Mouse (Mus musculus): Measurements from ENCODE around the gene Eri3.

The Eri3 gene

DNA sequence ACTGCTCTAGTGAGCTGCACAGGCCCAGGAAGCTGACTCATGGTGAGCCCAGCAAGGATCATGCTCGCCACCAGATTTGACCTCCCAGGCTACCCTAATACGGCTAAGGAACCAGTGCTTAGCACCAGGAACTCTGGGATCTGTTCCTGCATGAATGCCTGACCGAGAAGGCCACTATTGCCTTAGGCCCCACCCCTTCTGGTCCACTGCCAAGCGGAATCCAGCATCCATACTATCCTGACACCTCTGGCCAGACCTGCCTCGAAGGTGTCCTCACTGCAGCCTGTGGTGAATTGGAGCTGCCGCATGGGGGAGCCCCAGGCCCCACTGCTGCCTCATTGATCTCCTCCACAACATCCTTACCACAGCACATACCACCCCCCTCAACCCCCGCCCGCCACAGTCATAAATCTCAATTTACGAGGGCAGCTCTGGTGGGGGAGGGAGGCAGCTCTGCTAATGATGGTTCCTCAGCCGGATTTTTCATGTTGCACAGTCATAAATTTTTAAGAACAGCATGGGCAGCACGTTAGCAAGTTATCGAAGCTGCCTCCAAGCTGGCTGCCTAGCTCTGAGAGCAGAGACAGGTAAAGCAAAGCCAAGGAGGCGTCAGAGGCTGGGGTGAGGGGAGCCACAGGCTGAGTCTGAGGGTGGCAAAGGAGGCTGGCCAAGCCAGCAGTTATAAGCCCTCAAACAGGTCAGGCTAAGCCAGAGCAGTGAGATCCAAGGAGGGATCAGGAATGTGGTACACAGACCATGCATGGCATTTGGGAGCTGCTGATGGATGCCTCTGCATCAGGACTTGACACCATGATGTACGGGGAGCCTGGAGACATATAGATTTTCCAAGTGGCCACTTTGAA lies 108.6 kb downstream of the Eri3 start:
- DNase-seq (ENCODE audit: low spot score in 2 of 2) = peak; percentile 18 to 47

DNA sequence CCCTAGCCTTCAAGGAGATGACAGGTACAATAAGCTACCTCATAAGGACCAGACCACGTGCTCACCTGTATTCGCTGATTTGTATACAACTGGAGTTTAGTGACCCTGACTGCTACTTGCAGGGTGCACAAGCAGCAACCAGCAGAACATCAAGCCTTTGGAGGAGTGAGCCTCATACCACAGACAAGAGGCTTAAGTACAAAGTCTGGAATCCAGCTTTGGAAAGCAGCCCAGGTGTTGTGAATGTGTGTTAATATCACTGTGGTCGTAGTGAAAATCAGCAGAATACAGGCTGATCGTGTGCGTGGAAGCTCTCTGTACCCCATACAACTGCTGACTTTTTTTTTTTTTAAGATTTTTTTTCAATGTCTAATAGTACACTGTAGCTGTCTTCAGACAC lies 109.8 kb downstream of the Eri3 start:
- DNase-seq (ENCODE audit: low spot score in 2 of 2) = no peak

DNA sequence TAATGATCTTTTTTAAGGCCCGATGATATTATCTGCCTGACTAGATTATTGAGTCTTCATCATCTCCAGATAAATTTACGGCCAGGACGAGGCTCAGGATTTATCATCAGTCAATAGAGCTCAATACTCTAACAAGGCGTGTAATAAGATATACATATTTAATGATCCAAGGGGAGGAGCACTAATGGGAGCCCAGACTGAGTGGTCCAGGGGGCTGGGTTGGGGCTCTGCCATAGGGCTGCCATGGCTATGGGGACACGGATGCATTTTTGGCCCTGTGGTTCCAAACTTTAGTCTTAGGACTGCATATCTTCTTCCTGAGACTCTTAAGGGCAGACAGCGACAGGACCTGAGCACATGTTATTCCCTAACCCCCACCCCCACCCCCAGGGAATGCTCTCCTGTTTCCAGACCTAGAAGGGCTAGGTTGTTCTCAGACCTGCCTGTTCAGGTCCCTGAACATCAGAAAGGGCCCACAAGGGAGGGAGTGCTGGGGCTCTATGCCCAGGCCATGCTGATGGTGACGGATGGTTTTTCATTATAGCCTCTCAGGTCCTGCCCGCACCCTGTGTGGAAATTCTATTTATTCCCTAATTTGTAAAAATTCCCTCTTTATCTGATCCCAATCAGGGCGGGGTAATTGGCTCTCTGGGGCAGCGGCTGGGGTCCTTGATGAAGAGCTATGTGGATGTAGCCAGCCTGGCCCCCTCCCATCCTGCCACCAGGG lies 114.4 kb downstream of the Eri3 start:
- DNase-seq (ENCODE audit: low spot score in 2 of 2) = no peak

DNA sequence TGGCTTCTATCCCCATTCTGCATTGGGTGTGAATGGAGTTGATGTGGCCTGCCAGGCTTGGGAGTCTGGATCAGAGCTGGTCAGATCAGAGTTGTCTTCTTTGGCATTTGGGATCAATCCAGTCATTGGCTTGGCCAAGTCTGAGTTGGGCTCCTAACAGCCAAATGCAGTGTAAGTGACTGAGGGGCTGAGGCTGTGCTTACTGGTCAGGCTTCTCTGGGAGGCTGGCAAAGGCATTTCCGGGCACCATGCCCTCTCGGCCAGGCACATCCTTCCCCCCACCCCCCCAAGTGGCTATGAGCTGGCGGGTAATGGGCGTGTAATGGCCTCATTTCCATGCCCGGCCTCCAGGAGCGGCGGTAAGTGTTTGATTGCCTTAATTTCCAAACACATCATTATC lies 115.4 kb downstream of the Eri3 start:
- no peak for DNase-seq (ENCODE audit: low spot score in 2 of 2)

DNA sequence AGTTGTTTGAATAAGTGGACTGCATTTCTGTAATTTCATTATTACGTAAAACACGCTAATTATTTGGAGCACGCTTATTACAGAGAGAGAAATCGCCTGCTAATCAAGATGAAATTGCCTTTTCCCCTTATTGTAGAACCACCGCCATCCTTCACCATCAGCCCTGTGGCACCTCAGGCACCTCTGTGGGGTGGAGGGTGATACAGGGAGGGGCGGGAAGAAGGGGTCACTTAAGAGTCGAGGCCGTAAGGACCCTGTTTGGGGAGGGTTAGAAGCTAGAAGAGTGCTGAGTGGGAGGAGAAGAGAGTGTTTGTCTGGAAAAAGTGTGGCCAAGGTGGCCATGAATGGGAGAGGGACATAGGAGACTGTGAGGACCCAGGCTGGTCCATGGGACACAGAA lies 115.9 kb downstream of the Eri3 start:
- no peak for DNase-seq (ENCODE audit: low spot score in 2 of 2)

DNA sequence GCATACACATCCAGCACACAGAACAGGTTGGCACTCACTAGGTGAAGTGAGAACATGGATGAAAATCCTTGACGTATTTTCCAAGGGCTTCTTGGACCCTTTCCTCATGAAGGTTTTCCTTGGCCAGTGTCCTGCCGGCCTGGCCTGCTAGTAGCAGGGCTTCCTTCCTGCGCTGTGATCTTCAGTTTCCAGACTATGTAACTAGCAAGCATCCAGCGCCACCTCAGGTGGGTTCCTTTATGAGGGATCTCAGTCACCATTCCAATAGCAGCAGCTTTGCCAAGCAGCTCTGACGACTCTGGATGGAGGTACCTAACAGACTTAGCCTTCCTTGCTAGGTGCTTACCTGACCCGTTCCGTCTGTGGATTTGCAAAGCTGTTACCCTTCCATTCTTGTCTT lies 119.7 kb downstream of the Eri3 start:
- no peak for DNase-seq (ENCODE audit: low spot score in 2 of 2)

DNA sequence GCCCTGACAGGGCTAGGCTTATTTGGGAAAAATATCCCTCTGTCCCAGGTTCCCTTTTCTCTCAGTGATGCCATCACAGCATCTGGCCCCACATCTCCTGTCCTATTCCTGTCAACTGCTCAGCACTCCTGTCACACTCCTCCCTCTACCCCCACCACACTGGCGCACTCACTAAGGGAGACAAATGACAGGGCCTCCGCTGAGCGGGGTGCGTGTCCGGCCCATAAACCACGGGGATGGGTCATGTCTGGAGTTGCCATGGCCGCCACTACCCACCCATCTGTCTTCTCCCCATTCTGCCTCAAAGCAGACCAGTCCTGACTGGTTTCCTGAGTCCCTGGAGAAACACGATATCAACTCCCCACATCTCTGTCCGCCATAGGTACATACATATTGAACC lies 121.9 kb downstream of the Eri3 start:
- DNase-seq (ENCODE audit: low spot score in 2 of 2) = no peak

DNA sequence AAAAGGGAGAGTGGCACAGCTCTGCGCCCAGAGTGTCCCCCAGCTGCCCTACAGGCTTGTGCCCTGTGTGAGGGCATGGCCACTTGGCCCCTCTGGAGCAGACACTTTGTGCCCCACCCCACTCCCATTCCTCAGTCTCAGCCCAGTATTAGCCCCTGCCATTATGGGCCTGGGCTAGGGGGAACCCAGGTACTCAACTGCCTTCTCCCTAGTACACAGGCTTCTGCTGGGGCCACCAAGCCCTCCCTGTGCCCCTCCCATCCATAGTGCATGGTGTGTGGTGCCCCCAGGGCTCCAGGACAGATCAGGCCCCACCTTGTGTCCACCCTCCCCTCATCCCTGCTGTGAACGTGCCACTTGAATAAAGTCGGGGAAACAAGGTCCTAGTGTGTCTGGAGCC lies 123.7 kb downstream of the Eri3 start:
- DNase-seq (ENCODE audit: low spot score in 2 of 2) = no peak

DNA sequence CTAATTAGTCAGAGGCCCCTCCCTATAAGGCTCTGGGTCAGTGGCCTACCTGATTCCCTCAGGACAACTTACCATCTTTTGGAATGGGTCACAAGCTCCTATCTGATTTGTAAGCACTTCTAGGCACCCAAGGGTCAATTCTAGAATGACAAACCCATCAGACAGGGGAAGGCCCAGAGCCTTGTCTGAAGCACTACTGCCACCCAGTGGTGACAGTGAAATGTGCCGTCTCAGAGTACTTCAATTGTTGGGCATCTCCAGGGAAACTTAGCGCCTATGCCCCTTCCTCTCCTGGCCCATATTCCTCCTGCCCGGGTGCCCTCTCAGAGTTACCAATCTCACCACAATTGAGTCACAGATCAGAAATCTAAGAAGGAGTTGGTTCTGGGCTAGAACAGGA lies 126.7 kb downstream of the Eri3 start:
- DNase-seq (ENCODE audit: low spot score in 2 of 2) = peak; percentile 62 to 65

DNA sequence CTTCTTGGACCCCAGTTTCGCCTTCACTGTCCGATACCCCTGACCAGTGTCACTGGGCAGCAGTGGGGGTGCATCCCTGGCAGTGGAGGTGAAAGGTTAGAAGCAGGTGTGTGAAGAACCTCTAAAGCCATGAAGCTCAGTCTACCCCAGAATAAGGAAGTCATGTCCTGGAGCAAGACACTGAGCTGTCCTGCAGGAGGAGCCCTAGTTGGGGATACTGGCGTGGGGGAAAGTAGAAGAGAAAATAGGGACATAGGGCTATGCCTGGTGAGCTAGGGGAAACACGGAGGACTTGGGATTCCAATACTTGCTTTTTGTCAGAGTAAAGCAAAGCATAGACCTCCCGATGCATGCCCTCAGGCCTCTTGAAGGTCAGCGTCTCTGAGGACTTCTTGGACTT lies 130.8 kb downstream of the Eri3 start:
- no peak for DNase-seq (ENCODE audit: low spot score in 2 of 2)

DNA sequence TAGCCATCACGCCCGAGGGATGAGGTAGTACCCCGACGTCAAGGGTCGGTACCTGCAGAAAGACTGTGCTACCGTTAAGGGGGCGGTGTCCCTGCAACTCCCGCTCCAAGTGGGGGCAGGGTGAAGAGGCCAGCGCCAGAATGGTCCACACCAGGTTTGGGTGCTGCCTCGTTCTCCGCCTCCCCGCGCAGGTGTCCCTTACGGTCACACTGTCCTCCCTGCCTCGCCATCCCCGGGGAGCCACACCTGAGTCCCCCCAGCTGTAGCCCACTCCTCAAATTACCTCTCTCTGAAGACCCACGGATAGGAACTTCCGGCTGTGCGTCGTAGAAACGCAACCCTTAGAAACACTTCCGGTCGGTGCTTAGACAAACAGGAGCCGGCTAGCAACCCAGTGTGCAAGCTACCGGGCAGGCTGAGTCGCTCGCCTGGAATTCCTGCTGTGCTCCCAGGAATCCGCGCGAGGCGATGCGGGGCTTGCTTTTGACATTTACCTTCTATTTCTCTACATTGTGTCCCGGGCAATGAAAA lies 131.8 kb downstream of the Eri3 start, which contains the start of gene Dmap1:
Dmap1 (minus strand) TSS at position 343 of the 531 bp plus-strand sequence.
- DNase-seq (ENCODE audit: low spot score in 2 of 2) = peak; percentile 75 to 81

DNA sequence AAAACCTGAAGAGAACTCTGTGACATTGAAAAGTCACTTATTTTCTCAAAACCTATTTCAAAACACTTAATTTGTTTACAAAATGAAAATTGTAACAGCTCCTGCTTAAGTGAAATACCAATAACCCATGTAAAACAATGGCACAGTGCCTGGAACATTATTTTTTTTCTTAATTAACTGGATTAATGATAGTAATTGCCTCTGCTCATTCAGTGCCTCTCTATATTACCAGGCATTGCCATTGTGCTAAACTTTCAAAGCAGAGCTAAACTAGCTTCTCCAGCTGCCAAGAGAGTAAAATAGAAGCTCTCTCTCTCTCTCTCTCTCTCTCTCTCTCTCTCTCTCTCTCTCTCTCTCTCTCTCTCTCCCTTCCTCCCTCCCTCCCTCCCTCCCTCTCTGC lies 132.3 kb downstream of the Eri3 start:
- DNase-seq (ENCODE audit: low spot score in 2 of 2) = no peak

DNA sequence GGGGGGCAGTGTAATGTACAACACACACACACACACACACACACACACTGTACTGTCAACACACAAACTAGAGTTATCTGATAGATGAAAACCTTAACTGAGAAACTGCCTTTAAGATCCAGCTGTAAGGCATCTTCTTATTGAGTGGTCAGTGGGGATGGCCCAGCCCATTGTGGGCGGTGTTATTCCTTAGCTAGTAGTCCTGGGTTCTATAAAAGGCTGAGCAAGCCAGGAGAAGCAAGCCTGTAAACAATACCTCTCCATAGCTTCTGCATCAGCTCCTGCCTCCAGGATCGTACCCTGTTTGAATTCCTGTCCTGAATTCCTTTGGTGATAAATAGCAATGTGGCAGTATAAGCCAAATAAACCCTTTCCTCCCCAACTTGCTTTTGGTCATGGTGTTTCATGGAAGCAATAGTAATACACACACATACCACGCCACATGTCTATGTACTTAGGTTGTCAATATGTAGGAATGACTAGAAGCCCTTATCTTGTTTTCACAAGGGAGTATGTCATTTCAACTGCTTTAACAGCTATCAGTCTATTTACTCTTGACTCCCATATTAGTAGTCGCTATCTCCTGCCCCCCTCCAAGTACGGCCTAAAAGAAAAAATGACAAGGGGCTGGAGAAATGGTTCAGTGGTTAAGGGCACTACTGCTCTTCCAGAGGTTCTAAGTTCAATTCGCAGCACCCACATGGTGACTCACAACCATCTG lies 133.0 kb downstream of the Eri3 start:
- DNase-seq (ENCODE audit: low spot score in 2 of 2) = no peak

DNA sequence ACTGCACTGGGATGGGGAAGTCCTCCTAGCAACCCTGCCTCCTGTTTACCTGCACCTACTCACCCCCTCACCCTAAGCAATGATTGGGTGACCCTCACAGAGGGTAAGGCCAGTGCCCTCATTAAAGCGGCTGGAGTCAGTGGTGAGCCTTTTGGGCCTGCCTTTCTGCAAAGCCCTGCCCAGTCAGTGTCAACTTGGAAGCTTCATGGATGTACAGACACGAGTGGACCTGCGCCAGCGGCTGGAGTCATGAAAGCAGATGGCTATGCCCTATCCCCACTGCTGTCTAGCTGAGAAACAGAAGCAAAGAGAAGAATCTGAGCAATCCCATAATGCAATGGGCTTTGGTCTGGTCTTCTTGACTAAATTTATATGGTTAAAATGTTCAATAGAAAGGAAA lies 136.2 kb downstream of the Eri3 start:
- DNase-seq (ENCODE audit: low spot score in 2 of 2) = no peak

DNA sequence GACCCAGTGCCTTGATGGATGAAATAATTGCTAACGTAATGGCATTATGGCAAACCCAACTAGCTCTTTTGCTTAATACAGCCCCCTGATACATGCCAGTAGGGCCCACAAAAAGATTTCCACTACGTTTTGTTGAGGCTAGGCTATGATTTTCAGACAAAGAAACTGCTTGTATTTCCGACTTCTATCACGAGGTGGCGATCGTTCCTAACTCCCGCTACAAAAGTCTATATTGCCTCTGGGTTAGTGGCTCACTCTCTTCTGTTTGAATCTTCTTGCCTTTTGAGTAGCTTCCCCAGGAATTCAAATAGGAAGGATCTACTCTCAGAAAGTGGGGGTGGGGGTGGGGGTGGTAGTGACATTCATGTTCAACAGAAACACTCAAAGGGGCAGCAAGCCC lies 155.2 kb downstream of the Eri3 start:
- peak; percentile 36 to 43 for DNase-seq (ENCODE audit: low spot score in 2 of 2)

DNA sequence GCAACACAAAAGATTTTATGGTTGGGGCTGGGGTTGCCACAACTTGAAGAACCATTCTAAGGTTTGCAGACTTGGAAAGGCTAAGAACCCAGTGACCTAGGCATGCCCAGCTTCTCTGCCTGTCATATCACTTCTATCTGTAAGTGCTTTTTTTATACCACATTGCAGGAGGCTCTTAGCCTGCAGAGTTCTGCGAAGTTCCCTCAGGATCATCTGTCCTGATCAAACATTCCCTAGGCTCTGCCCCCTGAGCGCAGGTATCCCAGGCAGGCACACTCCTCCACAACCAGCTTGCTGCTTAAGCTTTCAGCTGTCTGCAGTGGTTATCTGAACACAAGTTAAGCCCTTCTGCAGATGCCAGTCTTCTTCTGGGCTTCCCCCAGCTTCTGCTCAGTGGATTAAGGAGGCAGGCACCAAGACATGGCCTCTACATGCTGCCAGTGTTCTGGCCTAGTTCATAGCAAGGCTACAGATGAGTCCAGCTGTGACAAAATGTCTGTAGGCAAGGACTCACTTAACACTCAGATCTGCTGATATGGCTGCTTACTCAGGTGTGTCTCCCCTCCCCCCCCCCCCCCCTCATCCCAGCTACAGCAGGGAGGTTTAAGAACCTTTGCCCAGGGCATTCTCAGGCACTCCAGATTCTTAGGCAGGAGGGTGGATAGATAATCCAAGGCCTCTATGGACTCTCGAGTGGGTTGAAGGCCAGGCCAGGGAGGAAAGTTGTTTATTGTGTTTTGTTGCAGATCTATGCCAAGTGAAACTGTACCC lies 158.8 kb downstream of the Eri3 start:
- peak in 1 of 2 experiments; percentile 9 for DNase-seq (ENCODE audit: low spot score in 2 of 2)

DNA sequence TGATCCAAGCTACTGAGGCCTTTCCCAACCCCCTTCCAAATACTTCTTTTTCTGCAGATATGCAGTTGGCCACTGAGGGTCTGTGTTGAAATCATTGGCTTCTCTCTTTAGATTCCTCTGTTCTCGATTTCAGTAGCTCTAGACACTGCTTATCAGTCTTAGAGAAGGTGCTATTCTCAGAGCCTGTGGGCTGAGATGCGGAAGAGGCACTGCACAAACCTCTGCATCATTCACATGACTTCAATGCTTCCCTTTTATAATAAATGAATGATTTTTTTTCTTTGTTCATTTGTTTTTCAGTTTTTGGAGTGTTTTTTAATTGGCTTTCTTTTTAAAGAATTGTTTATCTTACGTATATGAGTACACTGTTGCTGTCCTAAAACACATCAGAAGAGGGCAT lies 162.1 kb downstream of the Eri3 start:
- DNase-seq (ENCODE audit: low spot score in 2 of 2) = no peak

DNA sequence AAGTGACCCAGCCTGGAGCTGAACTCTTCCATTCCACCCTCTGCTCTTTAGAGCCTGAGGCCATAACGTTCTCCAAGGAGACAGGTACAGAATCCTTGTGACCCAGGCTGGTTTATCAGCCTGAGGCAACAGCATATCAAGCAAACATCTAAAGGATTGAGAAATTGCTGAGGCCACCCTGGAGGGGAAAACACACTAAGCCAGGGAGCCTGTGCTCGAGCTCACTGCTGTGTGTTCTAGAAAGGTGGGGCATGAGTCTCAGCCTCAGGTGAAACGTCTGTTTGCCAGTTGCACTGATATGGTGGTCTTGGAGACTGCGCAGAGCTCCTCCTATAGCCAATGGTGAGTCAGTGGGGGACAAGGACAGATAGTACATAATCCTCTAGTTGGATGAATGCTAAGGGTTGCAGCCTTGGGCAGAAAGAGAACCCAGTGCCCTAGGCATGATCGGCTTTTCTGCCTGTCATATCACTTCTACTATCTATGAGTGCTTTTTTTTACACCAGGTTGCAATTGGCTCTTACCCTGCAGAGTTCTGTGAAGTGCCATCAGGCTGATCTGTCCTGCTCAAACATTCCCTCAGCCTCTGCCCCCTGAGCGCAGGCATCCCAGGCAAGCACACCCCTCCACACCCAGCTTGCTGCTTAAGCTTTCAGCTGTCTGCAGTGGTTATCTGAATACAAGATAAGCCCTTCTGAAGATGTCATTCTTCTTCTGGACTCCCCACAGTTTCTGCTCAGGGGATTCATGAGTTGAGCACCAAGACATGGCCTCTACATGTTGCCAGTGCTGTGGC lies 163.3 kb downstream of the Eri3 start:
- DNase-seq (ENCODE audit: low spot score in 2 of 2) = no peak

Data from urinary bladder, postnatal 36 days (tissue).